Mouse (Mus musculus) liver, adult 2 months (tissue): ENCODE results near the gene Palm. TPM values are rescaled to one million over a fixed set of nuclear protein-coding genes. Genes with fewer than 3 reads are reported as not detected.

ENCODE experiments used
- DNase-seq: peaks from one replicate; pipeline ENCODE4 v3.0.0-alpha.2; 2011; ENCODE audit warnings: low read depth, low spot score; ENCODE audit errors: extremely low read depth
- H3K27ac ChIP-seq: fragments of 200-500 bp; replicated peaks from 2 replicates; pipeline ENCODE4 v1.5.1; 2012; ENCODE audit warnings: low read depth, mild to moderate bottlenecking, control low read depth, inconsistent platforms, low read length; ENCODE audit not compliant: insufficient read depth
- H3K27me3 ChIP-seq: fragments of 200-500 bp; 2 replicates; pipeline ENCODE4 v1.6.1; 2012; ENCODE audit warnings: mild to moderate bottlenecking, moderate library complexity, low read length, inconsistent platforms; ENCODE audit not compliant: control insufficient read depth, insufficient read depth
- H3K36me3 ChIP-seq: fragments of 200-500 bp; 2 replicates; pipeline ENCODE4 v1.6.1; 2012; ENCODE audit warnings: low read length, inconsistent platforms; ENCODE audit not compliant: control insufficient read depth, insufficient read depth
- H3K4me1 ChIP-seq: fragments of 200-500 bp; 2 replicates; pipeline ENCODE4 v1.6.1; 2011; ENCODE audit warnings: low read length; ENCODE audit not compliant: control insufficient read depth, insufficient read depth
- H3K4me3 ChIP-seq: fragments of 200-500 bp; 2 replicates; pipeline ENCODE4 v1.5.1; 2011; ENCODE audit warnings: low read depth, mild to moderate bottlenecking, control low read depth, low read length, moderate library complexity; ENCODE audit not compliant: insufficient read depth
- H3K79me2 ChIP-seq: fragments of 200-500 bp; 2 replicates; pipeline ENCODE4 v1.6.1; 2012; ENCODE audit warnings: inconsistent platforms, mild to moderate bottlenecking, low read length, moderate library complexity; ENCODE audit not compliant: control insufficient read depth, insufficient read depth
- H3K9ac ChIP-seq: fragments of 200-500 bp; 2 replicates; pipeline ENCODE4 v1.6.1; 2012; ENCODE audit warnings: low read depth, mild to moderate bottlenecking, control low read depth, inconsistent platforms, low read length
- CTCF ChIP-seq: fragments of 200-500 bp; IDR thresholded peaks from 2 replicates; pipeline ENCODE4 v1.5.1; 2011; ENCODE audit warnings: low read depth, low read length, control low read depth
- POLR2A ChIP-seq: fragments of 200-500 bp; IDR thresholded peaks from 2 replicates; pipeline ENCODE4 v1.6.1; 2011; ENCODE audit warnings: low read length, control low read depth; ENCODE audit not compliant: insufficient read depth; ENCODE audit errors: extremely low read depth
- WGBS: fragments of 180-500 bp; shearing (Covaris S2); methylation state at CpG from one replicate; pipeline ENCODE4 v1.1.7; 2018; 5-methylcytosine and 5-hydroxymethylcytosine counted together
- polyA plus RNA-seq: library from polyadenylated mRNA; depleted of rRNA; stranded (reverse); fragments of >200 nt; gene quantifications from 2 replicates; pipeline ENCODE4 v1.2.3, GENCODE M21; 2012
- total RNA-seq: library from RNA; depleted of rRNA; stranded (reverse); fragments of >200 nt; gene quantifications from 2 replicates; pipeline ENCODE4 v1.2.3, GENCODE M21; 2014

The Palm gene
- total and polyA plus RNA-seq, 2 experiments: 0.92 to 1.9 TPM

DNA sequence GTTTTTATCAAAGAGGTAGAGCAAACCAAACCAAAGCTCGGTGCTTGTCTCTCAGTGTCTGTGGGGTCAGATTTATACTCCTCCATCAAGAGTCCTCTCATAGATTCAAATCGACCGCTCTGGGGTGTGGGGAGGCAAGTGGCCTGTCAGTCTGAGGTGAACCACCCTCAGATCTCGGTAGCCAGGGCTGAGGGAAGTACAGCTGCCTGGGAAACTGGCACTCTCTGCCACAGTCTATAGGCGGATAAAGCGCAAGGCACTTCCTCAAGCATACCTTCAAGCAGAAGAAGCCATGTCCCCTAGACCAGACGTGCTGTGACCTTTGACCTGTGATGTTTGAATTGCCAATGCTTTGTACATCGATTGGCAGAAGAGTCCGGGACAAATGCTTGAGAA, 39.4 kb downstream of the Palm start:
- 62% methylated on average over 9 of the region's 9 CpGs for WGBS
- Histone ChIP-seq H3K27ac (no peak overlapping the region), H3K79me2 (no peaks in the 10 kb centered on the region), H3K9ac (no peak overlapping the region), H3K4me1 (no peaks in the 10 kb centered on the region), H3K27me3 (no peaks in the 10 kb centered on the region), H3K36me3 (no peaks in the 10 kb centered on the region), H3K4me3 (no peak overlapping the region)
- TF ChIP-seq POLR2A: no peak
- no peak for TF ChIP-seq CTCF
- DNase-seq: no peak

DNA sequence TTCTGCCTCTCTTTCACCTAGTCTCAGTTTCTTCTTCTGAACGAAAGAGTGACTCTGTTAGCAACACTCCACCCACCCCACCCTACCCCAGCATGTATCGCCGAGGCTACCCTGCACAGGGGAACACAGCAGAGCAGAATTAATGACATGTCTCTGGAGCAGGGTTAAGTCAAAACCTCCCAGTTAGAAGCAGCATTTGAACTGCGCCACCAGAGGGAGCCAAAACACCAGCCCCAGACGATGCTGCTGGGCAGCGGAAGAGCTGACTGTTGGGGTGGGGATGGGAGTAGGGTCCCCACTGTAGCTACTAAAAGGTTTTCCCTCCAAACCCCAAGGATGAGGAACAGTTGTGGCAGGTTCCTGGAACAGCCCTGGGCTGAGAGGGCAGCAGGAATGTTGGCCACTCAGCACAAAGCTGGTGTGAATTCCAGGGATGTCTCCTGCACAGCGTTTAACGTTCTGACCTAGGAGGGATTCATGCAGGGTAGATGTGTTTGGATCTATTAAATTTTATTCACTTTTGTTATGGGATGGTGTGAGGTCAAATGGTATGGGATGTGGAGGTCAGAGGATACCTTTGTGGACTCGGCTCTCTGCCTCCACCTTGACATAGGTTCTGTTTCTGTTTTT, 41.5 kb downstream of the Palm start:
- no peaks in the 10 kb centered on the region for H3K36me3 ChIP-seq
- H3K27ac ChIP-seq: no peak overlapping the region
- peak; percentile 95 for TF ChIP-seq CTCF
- no peak for TF ChIP-seq POLR2A
- H3K4me3 ChIP-seq: no peak overlapping the region
- no peaks in the 10 kb centered on the region for H3K79me2 ChIP-seq
- no peak overlapping the region for H3K9ac ChIP-seq
- 0 out of 2 replicates have a peak, but pooled peaks cover 2% of the 10 kb centered on the region for H3K4me1 ChIP-seq
- DNase-seq: peak; percentile 42
- no peaks in the 10 kb centered on the region for H3K27me3 ChIP-seq
- 27% methylated on average over 9 of the region's 9 CpGs for WGBS

DNA sequence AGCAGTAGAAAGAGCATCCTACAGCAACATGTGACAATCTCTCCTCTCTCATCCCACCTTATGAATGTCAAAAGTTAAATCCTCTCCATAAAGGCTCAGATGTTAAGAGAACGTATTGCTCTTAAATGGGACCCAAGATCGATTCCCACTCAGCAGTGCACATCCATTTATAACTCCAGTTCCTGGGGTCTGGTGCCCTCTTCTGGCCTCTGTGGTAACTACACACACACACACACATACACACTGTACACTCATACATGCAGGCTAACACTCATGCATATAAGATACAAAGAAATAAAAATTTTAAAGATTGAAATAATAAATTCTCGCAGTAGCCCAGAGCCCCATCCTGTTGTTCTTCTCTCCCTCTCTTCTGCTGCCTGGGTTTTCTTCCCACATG, 43.5 kb downstream of the Palm start:
- no peak for DNase-seq
- WGBS: 100% methylated on average over 3 of the region's 3 CpGs
- Histone ChIP-seq H3K27me3 (no peaks in the 10 kb centered on the region), H3K4me1 (0 out of 2 replicates have a peak, but pooled peaks cover 2% of the 10 kb centered on the region), H3K36me3 (no peaks in the 10 kb centered on the region), H3K4me3 (no peak overlapping the region), H3K79me2 (no peaks in the 10 kb centered on the region), H3K27ac (no peak overlapping the region), H3K9ac (no peak overlapping the region)
- TF ChIP-seq CTCF (no peak), POLR2A (no peak)

DNA sequence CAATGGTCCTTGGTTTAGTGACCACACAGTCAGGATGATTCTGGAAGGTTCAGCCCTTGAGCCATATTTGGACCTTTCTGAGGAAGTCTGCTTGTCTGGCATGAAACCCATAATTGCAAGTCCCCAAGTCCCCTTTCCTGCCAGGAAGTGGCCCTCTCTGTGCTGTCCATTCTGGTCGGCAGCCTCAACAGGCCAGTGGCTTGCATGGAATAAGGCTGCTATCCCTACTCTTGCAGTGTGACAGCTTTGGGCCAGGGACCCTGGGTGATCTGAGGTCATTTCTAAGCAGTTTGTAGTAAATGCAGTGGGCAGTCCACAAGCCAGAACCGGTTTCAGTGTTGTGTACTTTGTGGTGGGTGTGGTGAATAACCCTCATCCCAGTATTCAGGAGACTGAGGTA, 44.8 kb downstream of the Palm start:
- no peak for TF ChIP-seq POLR2A
- TF ChIP-seq CTCF: no peak
- 42% methylated on average over 2 of the region's 2 CpGs for WGBS
- Histone ChIP-seq H3K27me3 (no peaks in the 10 kb centered on the region), H3K4me3 (no peak overlapping the region), H3K9ac (no peak overlapping the region), H3K27ac (no peak overlapping the region), H3K4me1 (0 out of 2 replicates have a peak, but pooled peaks cover 2% of the 10 kb centered on the region), H3K36me3 (no peaks in the 10 kb centered on the region), H3K79me2 (no peaks in the 10 kb centered on the region)
- DNase-seq: peak; percentile 38

DNA sequence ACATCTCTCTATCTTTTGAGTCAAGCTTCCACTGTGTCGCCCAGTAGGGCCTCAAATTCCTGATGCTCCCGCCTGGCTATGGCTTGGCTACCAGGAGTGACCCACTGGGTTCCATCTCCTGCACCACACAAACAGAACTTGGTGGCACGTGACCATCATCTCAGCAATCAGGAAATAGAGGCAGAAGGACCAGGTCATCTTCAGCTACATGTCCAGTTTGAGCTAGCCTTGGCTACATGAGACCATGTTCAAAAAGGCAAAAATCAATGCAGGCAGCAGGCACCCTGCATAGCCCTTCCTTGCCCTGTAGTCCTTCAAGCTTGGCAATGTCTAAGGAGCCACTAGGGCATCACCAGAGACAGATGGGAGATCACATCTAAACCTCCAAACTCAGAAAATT, 46.7 kb downstream of the Palm start:
- H3K27ac ChIP-seq: no peak overlapping the region
- no peak overlapping the region for H3K4me3 ChIP-seq
- 96% methylated on average over 3 of the region's 3 CpGs for WGBS

DNA sequence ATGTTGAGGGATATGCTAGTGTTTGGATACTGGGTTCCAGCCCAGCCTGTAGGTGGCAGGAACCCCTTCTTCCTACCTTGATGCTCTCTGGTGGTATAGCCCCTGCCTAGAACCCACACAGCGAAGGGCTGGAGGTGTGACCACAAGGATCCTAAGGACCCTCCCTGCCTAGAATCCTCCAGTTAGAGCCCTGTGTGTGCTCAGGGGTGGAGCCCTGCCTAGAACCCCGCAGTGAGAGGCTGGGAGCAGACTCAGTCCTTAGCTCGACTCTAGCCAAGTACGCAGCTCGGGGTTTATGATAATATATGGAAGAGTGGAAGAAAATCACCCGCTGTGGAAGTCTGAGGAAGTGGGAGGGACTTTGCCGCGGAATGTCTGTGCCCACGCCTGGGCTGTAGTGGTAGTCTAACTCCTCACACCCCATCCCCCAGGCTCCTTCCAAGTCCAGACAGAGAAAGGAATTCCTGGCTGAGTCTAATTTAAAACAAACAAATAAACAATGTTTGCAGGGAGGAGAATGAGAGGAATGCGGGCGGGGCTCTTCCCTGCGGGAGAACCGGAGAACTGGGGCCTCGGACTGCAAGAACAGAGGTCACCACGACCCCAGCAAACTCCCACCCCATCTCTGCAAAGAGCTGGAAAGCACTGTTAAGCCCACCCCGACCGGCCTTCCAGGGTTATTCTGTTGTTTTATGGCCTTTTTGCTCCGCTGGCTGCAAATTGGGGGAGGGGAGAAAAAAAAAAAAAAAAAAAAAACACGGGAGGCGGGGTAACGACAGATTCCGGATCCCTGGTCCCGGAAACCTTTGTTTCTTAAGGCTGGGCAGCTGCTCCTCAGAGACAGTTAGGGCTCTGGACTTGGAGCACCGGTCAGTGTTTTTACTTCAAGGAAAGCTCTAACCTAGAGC, 47.5 kb downstream of the Palm start:
- no peaks in the 10 kb centered on the region for H3K27me3 ChIP-seq
- 0 out of 2 replicates have a peak, but pooled peaks have one; percentile 12 for TF ChIP-seq CTCF
- TF ChIP-seq POLR2A: no peak

More for the DNA sequence above, 46.7 kb downstream of the Palm start:
- H3K79me2 ChIP-seq: no peaks in the 10 kb centered on the region
- no peaks in the 10 kb centered on the region for H3K36me3 ChIP-seq
- H3K9ac ChIP-seq: no peak overlapping the region
- H3K27me3 ChIP-seq: no peaks in the 10 kb centered on the region
- no peak for TF ChIP-seq CTCF
- 0 out of 2 replicates have a peak, but pooled peaks cover 2% of the 10 kb centered on the region for H3K4me1 ChIP-seq
- no peak for DNase-seq

More for the DNA sequence above, 47.5 kb downstream of the Palm start:
- H3K4me3 ChIP-seq: peak overlapping the region; percentile 46
- peak overlapping the region; percentile 38 for H3K27ac ChIP-seq
- WGBS: 4% methylated on average over 24 of the region's 24 CpGs
- H3K9ac ChIP-seq: peak overlapping the region; percentile 48
- H3K36me3 ChIP-seq: no peaks in the 10 kb centered on the region
- H3K4me1 ChIP-seq: 0 out of 2 replicates have a peak, but pooled peaks cover 2% of the 10 kb centered on the region
- peak; percentile 41 for DNase-seq
- H3K79me2 ChIP-seq: no peaks in the 10 kb centered on the region
